Mouse (Mus musculus) erythroid progenitor cell, adult 5-6 weeks (primary cell): ENCODE results near the gene Nhlrc3. TPM values are rescaled to one million over a fixed set of nuclear protein-coding genes. Genes with fewer than 3 reads are reported as not detected.

ENCODE experiments used
- total RNA-seq, 2 experiments: library from RNA; stranded (forward) in 1 of 2; stranded (reverse) in 1 of 2; fragments of 150-400 nt in 1 of 2; fragments of 186-747, 209-891 nt in 1 of 2; gene quantifications; 2 replicates each; pipeline versions ENCODE4 v1.2.3 to v1.2.4; 2015 to 2017; ENCODE audit warnings: low replicate concordance in 2 of 2

The Nhlrc3 gene
- total RNA-seq, 2 experiments from 2014 or later = 2.5 to 7.5 TPM

Other genes with a start within 250 kb of the Nhlrc3 start
- gene Proser1, start 334 bp upstream of the Nhlrc3 start, total RNA-seq (2015; ENCODE audit: low replicate concordance) = 8.6 and 10.1 TPM in 2 replicates
- gene Proser1, start 334 bp upstream of the Nhlrc3 start, total RNA-seq (2017; ENCODE audit: low replicate concordance) = 5.6 and 9.7 TPM in 2 replicates
- not detected in 2 replicates for gene Stoml3, start 25.3 kb upstream of the Nhlrc3 start, total RNA-seq (2015; ENCODE audit: low replicate concordance)
- 0.30 TPM in 1 of 2 replicates, not detected in the other for gene Stoml3, start 25.3 kb upstream of the Nhlrc3 start, total RNA-seq (2017; ENCODE audit: low replicate concordance)
- gene Frem2, start 194.0 kb upstream of the Nhlrc3 start, total RNA-seq (2015; ENCODE audit: low replicate concordance) = not detected in 2 replicates
- gene Frem2, start 194.0 kb upstream of the Nhlrc3 start, total RNA-seq (2017; ENCODE audit: low replicate concordance) = not detected in 2 replicates